Mouse (Mus musculus): ENCODE measurements around the gene Ppp1r16b. TPM values are rescaled to one million over a fixed set of nuclear protein-coding genes. Genes with fewer than 3 reads are reported as not detected.

Ppp1r16b gene
- polyA plus RNA-seq, 1 experiment from 2014 or later, result 28.1 TPM

DNA sequence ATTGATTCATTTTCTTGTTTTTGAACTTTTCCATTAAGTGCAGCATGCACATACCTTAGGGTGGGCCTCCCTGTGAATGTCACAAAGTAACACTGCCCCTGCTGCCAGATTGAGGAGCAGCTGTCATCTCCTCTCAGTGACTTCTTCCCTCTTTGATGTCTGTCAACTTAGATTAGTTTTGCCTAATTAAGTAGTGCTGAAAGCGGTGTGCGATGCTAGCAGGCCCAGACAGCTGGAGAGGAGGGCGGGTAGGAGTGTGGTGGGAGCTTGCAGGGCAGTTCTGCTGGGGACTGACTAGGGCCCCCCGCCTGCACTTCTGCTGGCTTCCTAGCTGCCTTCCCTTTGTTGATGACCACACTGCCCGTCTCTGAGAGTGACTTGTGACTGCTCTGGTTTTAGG lies 33.3 kb upstream of the Ppp1r16b start:
- no peaks in the 10 kb centered on the region for H3K27me3 ChIP-seq (ENCODE audit: control insufficient read depth, insufficient read depth, low read length)
- ATAC-seq (ENCODE audit: low read depth), result no peak
- H3K9ac ChIP-seq (replicated peaks; ENCODE audit: low read depth, low read length), result no peak overlapping the region
- peaks cover 59% of the 10 kb centered on the region for H3K36me3 ChIP-seq (ENCODE audit: control insufficient read depth, insufficient read depth, low read length)
- 85% methylated on average over 5 of the region's 5 CpGs for WGBS
- H3K4me2 ChIP-seq (ENCODE audit: low read depth, low read length), result no peak overlapping the region
- H3K4me1 ChIP-seq (ENCODE audit: control insufficient read depth, insufficient read depth, low read length), result no peaks in the 10 kb centered on the region; the same call in 1 of the 2 replicates
- H3K4me3 ChIP-seq (ENCODE audit: low read depth, low read length), result no peak overlapping the region
- no peak overlapping the region for H3K27ac ChIP-seq (ENCODE audit: low read depth, low read length)
- no peaks in the 10 kb centered on the region for H3K9me3 ChIP-seq (ENCODE audit: control insufficient read depth, low read length)

DNA sequence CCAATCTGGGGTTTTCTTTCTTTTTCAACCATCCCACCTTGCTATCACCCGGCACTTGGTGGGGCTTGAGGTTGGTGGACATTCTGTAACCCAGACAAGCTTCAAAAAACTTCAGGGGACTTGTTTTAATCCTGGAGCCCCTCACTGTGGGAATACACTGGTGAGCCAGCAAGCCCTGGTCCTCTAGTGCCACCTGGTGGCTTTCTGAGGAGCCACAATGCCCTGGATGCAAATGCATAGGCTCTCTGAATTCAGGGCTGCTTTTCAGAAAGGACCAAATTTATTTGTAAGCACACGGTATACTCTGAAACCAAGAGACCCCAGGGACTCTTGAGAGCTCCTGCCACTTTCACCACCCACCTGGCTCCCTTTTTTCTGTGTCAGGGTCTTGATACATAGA lies 23.3 kb upstream of the Ppp1r16b start:
- H3K27me3 ChIP-seq (ENCODE audit: control insufficient read depth, insufficient read depth, low read length), result no peaks in the 10 kb centered on the region
- 25% methylated on average over 2 of the region's 2 CpGs for WGBS

DNA sequence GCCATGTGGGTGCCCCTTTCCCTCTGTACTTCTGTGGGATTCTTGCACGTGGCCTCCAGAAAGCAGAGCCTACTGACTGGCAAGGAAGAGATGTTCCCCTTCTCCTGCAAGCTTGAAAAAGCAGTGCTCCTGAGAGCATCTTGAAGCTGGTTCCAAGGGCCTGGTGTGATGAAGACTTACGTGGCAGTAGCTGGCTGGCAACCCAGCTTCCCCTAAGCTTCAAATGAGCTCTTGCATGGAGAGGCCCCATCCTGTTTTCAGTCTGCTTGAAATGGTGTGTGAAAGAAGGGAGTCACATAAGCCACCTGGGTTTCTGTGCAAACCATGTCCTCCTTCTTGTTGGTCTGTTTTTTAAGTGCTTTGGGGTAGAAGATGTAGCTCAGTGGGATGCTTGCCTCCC lies 22.6 kb upstream of the Ppp1r16b start:
- H3K27ac ChIP-seq (ENCODE audit: low read depth, low read length), result no peak overlapping the region
- no peak for ATAC-seq (ENCODE audit: low read depth)
- H3K9ac ChIP-seq (replicated peaks; ENCODE audit: low read depth, low read length), result no peak overlapping the region
- 92% methylated on average over 2 of the region's 2 CpGs for WGBS
- H3K4me2 ChIP-seq (ENCODE audit: low read depth, low read length), result no peak overlapping the region
- H3K27me3 ChIP-seq (ENCODE audit: control insufficient read depth, insufficient read depth, low read length), result no peaks in the 10 kb centered on the region
- H3K36me3 ChIP-seq (ENCODE audit: control insufficient read depth, insufficient read depth, low read length), result peaks cover 19% of the 10 kb centered on the region
- no peaks in the 10 kb centered on the region for H3K9me3 ChIP-seq (ENCODE audit: control insufficient read depth, low read length)
- H3K4me1 ChIP-seq (ENCODE audit: control insufficient read depth, insufficient read depth, low read length), result no peaks in the 10 kb centered on the region
- H3K4me3 ChIP-seq (ENCODE audit: low read depth, low read length), result no peak overlapping the region

More for the DNA sequence above, 23.3 kb upstream of the Ppp1r16b start:
- Histone ChIP-seq H3K4me2 (ENCODE audit: low read depth, low read length) (no peak overlapping the region), H3K4me1 (ENCODE audit: control insufficient read depth, insufficient read depth, low read length) (no peaks in the 10 kb centered on the region), H3K36me3 (ENCODE audit: control insufficient read depth, insufficient read depth, low read length) (peaks cover 26% of the 10 kb centered on the region), H3K27ac (ENCODE audit: low read depth, low read length) (no peak overlapping the region), H3K9ac (replicated peaks; ENCODE audit: low read depth, low read length) (no peak overlapping the region), H3K9me3 (ENCODE audit: control insufficient read depth, low read length) (no peaks in the 10 kb centered on the region), H3K4me3 (ENCODE audit: low read depth, low read length) (no peak overlapping the region)
- no peak; the same call in 1 of the 2 replicates for ATAC-seq (ENCODE audit: low read depth)

DNA sequence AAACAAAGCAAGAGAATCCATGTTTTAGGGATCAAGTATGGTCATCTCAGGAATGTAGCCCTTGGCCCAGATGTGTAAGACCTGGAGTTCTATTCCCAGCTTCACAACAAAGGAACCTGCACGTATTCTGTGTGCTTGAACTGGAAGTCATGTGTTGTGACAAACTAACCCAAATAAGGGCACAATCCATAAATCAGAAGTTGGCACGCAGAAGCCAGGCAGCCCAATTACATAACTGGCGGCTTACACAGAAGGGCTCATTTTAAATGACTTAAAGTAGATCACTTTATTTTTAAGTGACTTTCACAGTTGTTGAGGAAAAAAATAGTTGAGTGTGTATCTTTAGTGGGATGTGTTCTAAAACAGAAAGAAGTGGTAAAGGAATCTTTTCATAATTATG lies 21.4 kb upstream of the Ppp1r16b start:
- Histone ChIP-seq H3K4me2 (ENCODE audit: low read depth, low read length) (no peak overlapping the region), H3K27ac (ENCODE audit: low read depth, low read length) (no peak overlapping the region)
- 81% methylated on average over 3 of the region's 3 CpGs for WGBS

DNA sequence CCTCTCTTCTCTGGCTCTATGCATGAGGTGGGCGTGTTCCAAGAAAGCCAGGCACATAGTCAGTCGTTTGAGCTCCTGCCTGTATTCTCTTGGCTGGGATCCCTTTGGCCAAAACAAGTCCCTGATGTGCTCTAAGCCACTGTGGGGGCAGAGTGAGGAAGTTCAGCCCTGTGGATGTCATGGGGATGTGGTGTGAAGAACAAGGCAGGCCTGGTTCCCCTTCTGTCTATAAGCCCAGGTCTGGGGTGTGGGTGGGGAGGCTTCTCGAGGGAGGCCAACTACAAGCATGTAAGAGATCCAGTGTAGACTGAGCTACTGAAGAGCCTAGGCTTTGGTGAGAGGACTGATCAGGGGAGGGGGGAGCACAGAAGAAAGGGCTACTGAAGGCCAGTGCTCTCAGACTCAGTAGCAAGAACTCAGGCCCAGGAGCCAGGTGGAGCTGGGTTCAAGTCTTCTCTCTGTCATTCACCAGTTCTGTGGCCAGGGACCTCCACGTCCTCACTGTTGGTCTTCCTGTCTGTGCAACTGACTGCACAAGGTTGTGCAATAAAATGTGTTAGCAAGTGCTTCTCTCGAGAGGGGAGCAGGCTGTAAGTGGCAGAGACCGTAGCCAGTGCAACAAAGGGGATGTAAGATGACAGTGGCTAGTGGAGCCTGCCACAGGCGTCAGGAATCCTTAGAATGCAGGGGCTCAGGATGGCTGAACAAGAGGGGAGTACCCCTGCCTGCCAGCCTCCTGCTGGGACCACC lies 13.9 kb upstream of the Ppp1r16b start:
- H3K9me3 ChIP-seq (ENCODE audit: control insufficient read depth, low read length), result no peaks in the 10 kb centered on the region
- ATAC-seq (ENCODE audit: low read depth), result no peak
- 48% methylated on average over 7 of the region's 7 CpGs for WGBS
- H3K27ac ChIP-seq (ENCODE audit: low read depth, low read length), result no peak overlapping the region
- H3K4me3 ChIP-seq (ENCODE audit: low read depth, low read length), result no peak overlapping the region
- no peaks in the 10 kb centered on the region for H3K27me3 ChIP-seq (ENCODE audit: control insufficient read depth, insufficient read depth, low read length)
- no peaks in the 10 kb centered on the region for H3K4me1 ChIP-seq (ENCODE audit: control insufficient read depth, insufficient read depth, low read length)
- H3K36me3 ChIP-seq (ENCODE audit: control insufficient read depth, insufficient read depth, low read length), result no peaks in the 10 kb centered on the region
- H3K9ac ChIP-seq (replicated peaks; ENCODE audit: low read depth, low read length), result no peak overlapping the region
- no peak overlapping the region for H3K4me2 ChIP-seq (ENCODE audit: low read depth, low read length)

More for the DNA sequence above, 21.4 kb upstream of the Ppp1r16b start:
- Histone ChIP-seq H3K9ac (replicated peaks; ENCODE audit: low read depth, low read length) (no peak overlapping the region), H3K27me3 (ENCODE audit: control insufficient read depth, insufficient read depth, low read length) (no peaks in the 10 kb centered on the region), H3K4me1 (ENCODE audit: control insufficient read depth, insufficient read depth, low read length) (no peaks in the 10 kb centered on the region), H3K9me3 (ENCODE audit: control insufficient read depth, low read length) (no peaks in the 10 kb centered on the region), H3K36me3 (ENCODE audit: control insufficient read depth, insufficient read depth, low read length) (peaks cover 13% of the 10 kb centered on the region), H3K4me3 (ENCODE audit: low read depth, low read length) (no peak overlapping the region)
- no peak for ATAC-seq (ENCODE audit: low read depth)

DNA sequence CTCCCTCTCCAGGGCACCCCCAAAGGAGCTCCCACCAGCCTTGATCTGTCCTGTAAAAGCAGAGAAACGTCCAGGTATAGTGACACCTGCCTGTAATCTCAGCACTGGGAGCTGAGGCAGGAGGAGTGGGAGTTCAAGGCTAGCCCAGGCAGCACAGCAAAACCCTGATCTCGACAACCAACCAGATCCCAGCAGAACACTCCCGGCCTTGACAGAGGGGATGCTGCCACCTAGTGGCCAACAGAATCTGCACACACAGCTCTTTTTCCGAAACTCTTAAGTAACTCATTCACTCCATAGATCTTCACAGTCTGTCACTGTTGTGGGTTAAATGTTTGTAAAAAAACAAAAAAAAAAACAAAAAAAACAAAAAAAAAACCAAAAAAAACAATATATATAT lies 12.2 kb upstream of the Ppp1r16b start:
- no peak overlapping the region for H3K27ac ChIP-seq (ENCODE audit: low read depth, low read length)
- peak; percentile 49 for ATAC-seq (ENCODE audit: low read depth)
- no peaks in the 10 kb centered on the region for H3K9me3 ChIP-seq (ENCODE audit: control insufficient read depth, low read length)
- H3K36me3 ChIP-seq (ENCODE audit: control insufficient read depth, insufficient read depth, low read length), result no peaks in the 10 kb centered on the region
- no peak overlapping the region for H3K4me2 ChIP-seq (ENCODE audit: low read depth, low read length)
- H3K27me3 ChIP-seq (ENCODE audit: control insufficient read depth, insufficient read depth, low read length), result no peaks in the 10 kb centered on the region
- 6% methylated on average over 4 of the region's 4 CpGs for WGBS
- H3K9ac ChIP-seq (replicated peaks; ENCODE audit: low read depth, low read length), result no peak overlapping the region
- H3K4me3 ChIP-seq (ENCODE audit: low read depth, low read length), result no peak overlapping the region
- H3K4me1 ChIP-seq (ENCODE audit: control insufficient read depth, insufficient read depth, low read length), result no peaks in the 10 kb centered on the region

DNA sequence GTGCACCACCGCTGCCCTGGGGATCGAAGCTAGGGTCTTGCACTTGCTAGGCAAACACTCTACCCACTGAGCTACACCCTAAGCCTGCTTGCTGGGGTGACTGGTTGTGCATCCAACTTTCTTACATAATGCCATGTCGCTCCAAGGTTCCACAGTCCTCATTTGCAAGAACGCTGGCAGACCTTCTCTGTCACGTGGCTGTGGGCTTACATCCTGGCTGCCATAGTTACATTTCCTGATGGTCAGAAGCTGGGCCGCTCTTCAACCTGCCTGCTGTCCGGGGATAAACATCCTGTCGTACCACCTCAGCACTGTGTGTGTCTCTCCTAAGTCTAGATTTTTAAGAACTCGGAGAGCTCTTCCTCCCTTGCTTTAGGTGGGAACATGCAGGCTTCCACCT lies 10.5 kb upstream of the Ppp1r16b start:
- no peak overlapping the region for H3K4me2 ChIP-seq (ENCODE audit: low read depth, low read length)
- H3K4me1 ChIP-seq (ENCODE audit: control insufficient read depth, insufficient read depth, low read length), result no peaks in the 10 kb centered on the region
- no peak overlapping the region for H3K4me3 ChIP-seq (ENCODE audit: low read depth, low read length)
- H3K9ac ChIP-seq (replicated peaks; ENCODE audit: low read depth, low read length), result no peak overlapping the region
- no peaks in the 10 kb centered on the region for H3K9me3 ChIP-seq (ENCODE audit: control insufficient read depth, low read length)
- no peaks in the 10 kb centered on the region for H3K36me3 ChIP-seq (ENCODE audit: control insufficient read depth, insufficient read depth, low read length)
- no peaks in the 10 kb centered on the region for H3K27me3 ChIP-seq (ENCODE audit: control insufficient read depth, insufficient read depth, low read length)
- WGBS, result 86% methylated on average over 9 of the region's 9 CpGs
- ATAC-seq (ENCODE audit: low read depth), result no peak
- H3K27ac ChIP-seq (ENCODE audit: low read depth, low read length), result no peak overlapping the region

DNA sequence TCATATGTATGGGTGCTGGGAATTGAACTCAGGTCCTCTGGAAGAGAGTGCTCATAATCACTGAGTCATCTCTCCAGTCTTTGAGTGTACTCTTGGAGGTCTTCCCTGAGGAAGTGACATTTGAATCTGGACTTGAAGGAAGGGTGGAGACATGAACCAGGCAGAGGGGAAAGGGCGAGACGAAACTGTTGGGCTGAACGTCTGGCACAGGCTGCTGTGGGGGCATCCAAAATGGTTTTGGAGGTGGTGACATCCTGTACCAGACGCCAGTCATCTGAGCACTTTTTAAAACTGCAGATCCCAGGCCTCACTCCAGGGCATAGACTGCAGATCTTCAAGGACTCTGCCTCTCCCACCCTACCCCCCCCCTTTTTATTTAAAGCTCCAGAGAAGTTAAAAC lies 9.4 kb upstream of the Ppp1r16b start:
- Histone ChIP-seq H3K4me1 (ENCODE audit: control insufficient read depth, insufficient read depth, low read length) (no peaks in the 10 kb centered on the region), H3K9ac (replicated peaks; ENCODE audit: low read depth, low read length) (no peak overlapping the region), H3K9me3 (ENCODE audit: control insufficient read depth, low read length) (no peaks in the 10 kb centered on the region), H3K4me2 (ENCODE audit: low read depth, low read length) (no peak overlapping the region), H3K27ac (ENCODE audit: low read depth, low read length) (no peak overlapping the region), H3K27me3 (ENCODE audit: control insufficient read depth, insufficient read depth, low read length) (no peaks in the 10 kb centered on the region), H3K36me3 (ENCODE audit: control insufficient read depth, insufficient read depth, low read length) (no peaks in the 10 kb centered on the region), H3K4me3 (ENCODE audit: low read depth, low read length) (no peak overlapping the region)
- 88% methylated on average over 4 of the region's 4 CpGs for WGBS
- no peak for ATAC-seq (ENCODE audit: low read depth)

DNA sequence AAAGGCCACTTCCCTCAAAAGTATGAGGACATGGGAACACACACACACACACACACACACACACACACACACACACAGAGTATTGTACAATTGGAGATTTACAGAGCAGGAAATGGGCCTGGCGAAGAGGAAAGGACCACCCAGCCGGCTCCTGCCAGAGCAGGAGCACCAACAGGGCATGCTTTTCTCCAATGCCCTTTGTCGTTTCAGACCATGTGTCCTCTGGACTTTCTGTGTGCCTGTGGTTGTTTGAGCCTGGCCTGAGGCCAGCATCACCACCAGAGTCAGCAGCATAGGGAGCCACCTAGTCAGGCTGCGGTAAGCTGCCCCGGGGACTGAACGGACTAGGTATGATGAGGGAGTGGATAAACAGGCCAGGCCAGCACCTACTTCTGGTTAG lies 6.4 kb upstream of the Ppp1r16b start:
- ATAC-seq (ENCODE audit: low read depth), result no peak
- Histone ChIP-seq H3K4me3 (ENCODE audit: low read depth, low read length) (no peak overlapping the region), H3K9me3 (ENCODE audit: control insufficient read depth, low read length) (no peaks in the 10 kb centered on the region), H3K27me3 (ENCODE audit: control insufficient read depth, insufficient read depth, low read length) (no peaks in the 10 kb centered on the region), H3K9ac (replicated peaks; ENCODE audit: low read depth, low read length) (no peak overlapping the region), H3K4me2 (ENCODE audit: low read depth, low read length) (no peak overlapping the region), H3K36me3 (ENCODE audit: control insufficient read depth, insufficient read depth, low read length) (no peaks in the 10 kb centered on the region), H3K27ac (ENCODE audit: low read depth, low read length) (no peak overlapping the region), H3K4me1 (ENCODE audit: control insufficient read depth, insufficient read depth, low read length) (no peaks in the 10 kb centered on the region)
- WGBS, result 55% methylated on average over 6 of the region's 6 CpGs

All from neural tube, embryonic 14.5 days (tissue).